Mouse (Mus musculus) fat pad, adult 2 months (tissue): Measurements from ENCODE around the gene Thrap3.
"Not testable (repeated sequence)": the region's sequence is repeated elsewhere in the genome, so short reads cannot be mapped to it uniquely, and the experiment has no call there.

Experiments used
- DNase-seq: peaks from one replicate; pipeline ENCODE4 v3.0.0-alpha.2; 2011; ENCODE audit warnings: low read depth, low spot score; ENCODE audit errors: extremely low read depth

Gene Thrap3

DNA sequence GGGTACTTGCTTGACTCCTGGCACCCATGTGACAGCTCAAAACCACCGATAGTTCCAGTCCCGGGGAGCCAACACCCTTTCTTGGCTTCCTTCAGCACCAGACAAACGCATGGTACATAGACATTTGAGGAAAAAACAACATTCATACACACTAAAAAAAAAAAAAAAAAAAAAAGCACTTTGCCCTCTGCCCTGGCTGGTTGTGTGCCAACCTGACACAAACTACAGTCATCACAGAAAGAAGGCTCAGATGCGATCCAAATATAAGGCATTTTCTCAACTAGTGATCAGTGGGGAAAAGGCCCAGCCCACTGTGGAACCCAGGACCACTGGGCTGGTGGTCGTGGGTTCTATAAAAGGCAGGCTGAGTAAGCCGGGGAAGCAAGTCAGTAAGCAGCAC, 33.7 kb downstream of the Thrap3 start:
- DNase-seq = no peak

DNA sequence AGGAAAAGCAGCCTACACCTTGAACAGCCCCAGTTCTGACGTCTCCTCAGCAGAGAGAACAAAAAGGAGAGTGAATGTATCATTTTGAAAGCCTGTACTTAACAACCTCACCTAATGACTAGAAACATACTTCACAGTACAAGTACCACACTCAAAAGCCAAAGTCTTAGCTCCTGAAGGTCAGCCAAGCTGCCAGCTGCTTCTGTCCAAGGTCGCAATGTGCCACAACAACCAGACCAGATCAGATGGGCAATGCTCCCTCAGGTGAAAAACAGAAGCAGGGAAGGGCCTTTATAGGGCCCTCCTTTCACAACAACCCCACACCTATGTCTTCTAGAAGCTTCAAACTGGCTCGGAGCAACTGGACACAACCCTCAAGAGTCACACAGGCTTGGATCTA, 36.5 kb downstream of the Thrap3 start:
- DNase-seq = no peak

DNA sequence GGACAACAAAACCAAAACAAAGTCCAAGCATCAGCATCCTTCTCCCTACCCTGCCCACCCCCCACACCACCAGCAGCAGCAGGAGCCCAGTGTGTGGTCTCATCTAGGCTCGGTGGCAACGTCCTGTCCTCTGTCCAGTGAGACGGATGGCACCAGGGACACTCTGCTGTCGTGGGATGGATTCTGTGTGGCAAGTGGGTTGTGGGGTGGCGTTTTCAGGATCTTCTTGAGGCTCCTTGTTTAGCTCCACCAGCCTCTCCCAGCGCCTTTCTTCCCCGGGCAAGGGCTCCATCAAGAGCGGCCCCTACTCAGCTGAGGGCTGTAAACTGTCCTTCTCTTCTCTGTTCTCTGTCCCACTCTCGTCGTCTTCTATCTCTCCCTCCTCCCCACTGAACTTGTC, 37.5 kb downstream of the Thrap3 start:
- not testable (repeated sequence) for DNase-seq

DNA sequence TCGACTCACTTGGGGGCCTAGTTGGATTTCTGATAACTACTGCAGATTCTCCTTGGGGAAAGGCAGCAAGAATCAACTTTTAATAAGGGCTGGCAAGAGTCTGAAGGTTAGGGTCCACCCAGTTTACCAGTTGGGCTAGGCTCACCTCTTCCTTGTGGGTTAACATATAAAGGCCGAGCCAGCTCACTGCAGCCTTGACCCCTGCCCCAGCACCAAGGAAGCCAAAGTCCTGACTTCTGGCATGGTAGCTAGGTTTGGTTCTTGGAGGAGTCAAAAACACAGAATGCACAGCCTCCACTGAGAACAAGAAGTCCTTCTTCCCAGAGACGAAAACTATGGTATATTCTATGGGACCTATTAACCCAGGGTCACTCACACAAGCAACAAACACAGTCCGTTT, 38.9 kb downstream of the Thrap3 start:
- DNase-seq = no peak

DNA sequence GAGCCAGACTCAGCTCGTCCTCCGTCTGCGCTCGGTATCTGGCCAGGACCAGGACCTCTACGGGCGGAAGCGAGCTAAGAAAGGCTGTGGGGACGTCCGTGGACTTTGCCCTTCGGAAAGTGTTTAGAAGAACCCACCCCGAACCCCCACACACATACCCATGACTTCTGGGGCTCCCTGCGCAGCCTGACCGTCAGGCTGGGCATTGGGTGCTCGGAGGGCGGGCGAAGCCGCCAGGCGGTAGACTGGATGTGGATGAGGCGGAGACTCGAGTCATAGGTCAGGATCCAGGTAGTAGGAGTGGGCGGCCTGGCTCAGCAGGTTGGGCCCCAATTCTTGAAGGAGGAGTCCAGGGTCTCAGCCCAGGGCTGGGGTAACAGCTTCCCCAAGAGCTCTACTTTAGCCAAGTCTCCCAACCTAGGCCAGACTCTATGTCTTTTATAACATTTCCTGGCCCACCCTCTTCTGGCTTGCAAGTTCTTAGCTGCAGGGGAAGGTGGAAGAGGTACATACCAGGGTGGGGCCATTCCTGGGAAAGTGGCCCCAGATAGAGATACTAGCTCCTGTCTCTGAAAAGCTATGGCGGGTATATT, 39.4 kb downstream of the Thrap3 start, which contains the start of gene Sh3d21:
Gene Sh3d21 (minus strand): TSS at position 425 of the 593 bp plus-strand sequence.
- DNase-seq = no peak

DNA sequence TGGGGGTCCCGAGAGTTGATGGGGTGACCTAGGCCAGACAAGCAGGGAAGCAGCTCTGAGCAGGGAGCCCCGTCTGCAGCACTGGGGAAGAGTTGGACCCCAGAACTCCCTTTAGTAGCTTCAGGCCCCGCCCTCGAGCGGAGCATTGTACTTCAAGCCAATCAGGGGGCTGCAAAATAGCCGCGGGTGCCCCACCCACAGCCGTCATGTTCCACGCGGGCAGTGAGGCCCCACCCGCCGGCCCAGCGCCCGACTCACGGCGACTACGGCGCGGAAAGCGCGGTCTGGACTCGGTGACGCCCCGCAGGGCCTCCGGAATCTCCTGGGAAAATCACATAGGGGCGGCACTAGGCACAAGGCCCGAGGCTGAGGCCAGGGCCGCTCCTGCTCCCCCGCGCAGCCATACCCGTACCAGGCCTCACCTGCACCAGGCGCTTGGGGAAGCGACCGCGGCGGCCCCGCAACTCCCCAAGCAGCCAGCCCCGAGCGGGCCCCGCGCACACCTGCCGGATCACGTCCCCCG, 40.0 kb downstream of the Thrap3 start:
- no peak for DNase-seq

DNA sequence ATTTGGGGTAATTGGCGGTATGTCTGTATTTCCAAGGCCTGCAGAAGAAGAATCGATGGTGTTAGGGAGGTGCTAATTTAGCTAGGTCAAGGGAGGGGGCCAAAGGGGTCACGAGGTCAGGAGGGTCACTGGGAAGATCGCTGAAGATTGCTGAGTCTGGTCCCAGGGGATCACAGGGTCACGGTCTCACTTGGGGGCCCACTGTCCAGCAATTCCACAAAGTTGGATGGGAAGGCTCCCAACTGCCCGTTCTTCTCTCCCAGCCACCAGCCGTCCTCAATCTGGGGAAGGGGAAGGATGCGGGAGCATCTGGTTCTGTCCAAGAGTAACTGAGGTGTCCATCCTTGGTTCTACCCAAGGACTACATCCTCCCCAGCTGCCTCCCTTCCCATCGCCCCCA, 40.6 kb downstream of the Thrap3 start:
- DNase-seq = no peak

DNA sequence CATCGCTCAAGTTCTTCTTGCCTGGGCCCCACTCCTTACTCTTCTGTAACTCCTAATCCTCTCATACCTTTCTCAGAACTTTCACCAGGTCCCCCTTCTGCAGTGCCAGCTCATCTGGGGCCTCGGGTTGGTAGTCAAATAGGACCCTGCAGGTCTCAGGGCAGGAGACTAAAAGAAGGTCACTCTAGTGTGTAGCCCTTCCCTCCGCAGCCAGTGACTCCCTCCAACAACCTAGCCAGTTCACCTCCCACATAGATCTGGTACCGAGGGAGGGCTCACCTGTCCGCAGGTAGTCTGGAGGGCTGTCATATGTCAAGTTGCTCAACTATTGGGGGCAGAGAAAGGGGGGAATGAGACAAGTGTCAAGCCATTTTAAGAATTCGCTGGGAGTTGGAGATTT, 41.1 kb downstream of the Thrap3 start:
- no peak for DNase-seq

DNA sequence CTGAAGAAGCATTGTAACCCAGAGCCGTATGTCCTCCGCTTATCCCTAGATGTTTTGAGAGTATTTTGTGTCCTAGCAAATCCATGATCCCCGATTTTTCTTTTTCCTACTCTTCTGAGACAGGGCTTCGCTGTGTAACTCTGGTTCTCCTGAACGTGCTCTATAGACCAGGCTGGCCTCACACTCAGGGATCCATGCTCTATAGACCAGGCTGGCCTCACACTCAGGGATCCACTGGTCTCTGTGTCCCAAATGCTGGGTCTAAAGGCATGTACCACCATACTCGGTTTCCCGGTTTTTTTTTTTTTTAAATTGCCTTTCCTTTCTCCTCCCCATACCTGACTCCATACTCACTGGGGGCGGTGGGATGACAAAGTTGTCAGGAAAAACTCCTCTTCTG, 41.6 kb downstream of the Thrap3 start:
- no peak for DNase-seq

DNA sequence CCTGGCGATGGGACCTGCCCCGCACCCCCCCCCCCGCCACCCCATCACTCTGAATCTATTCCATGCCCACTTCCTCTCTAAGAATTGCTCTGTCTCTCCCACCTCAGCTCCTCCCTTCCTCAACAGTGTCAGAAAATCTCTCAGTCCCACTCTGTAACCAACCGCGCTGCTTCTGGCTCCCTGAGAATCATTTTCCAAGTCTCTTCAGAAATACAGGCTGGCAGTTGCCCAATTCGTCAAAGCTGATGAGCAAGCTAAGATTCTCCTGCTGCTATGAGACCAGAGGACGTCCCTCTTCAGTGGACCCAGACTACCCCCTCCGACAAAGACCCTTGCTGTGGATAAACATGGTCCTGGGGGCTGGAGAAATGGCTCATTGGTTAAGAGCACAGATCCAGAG, 43.1 kb downstream of the Thrap3 start:
- no peak for DNase-seq

DNA sequence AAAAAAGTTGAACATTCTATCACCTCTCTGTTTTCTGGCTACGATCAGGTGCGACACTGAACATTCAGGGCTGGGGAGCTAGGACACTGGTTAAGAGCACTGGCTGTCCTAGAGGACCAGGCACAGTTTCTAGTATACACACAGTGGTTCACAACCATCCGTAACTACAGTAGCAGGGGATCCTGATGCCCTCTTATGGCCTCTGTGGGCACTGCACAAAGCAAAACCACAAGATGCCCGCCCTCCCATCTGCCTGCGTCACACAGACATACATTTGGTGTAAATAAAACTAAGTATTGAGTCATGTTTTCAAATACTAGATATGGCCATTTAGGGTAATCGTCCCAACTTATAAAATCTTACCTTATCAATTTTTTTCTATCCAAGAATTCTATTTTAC, 45.0 kb downstream of the Thrap3 start:
- DNase-seq = no peak

DNA sequence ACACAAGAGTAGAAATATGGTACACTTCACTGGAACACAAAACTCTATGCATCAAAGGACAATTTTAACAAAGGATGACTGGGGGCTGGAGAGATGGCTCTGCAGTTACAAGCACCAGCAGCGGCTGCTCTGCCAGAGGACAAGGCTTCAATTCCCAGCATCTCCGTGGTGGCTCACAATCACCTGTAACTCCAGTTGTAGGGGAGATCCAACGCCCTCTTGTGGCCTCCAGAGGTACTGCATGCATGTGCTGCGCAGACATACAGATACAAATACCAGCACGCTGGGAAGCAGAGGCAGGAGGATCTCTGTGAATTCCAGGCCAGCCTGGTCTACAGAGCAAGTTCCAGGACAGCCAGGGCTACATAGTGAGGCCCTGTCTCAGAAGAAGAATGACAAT, 45.9 kb downstream of the Thrap3 start:
- no peak for DNase-seq

DNA sequence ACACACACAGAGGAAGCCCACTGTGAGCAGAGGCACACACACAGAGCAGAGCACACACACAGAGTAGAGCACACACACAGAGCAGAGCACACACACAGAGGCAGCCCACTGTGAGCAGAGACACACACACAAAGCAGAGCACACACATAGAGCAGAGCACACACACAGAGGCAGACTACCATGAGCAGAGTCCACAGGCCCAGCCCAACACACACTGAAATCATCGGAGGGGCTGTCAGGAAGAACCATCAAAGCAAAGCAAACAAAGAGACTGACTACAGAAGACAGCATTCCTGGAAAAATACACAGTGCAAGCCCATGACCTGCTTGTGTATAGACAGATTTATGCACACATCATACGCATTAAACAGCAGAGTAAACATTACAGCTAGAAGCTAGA, 46.7 kb downstream of the Thrap3 start:
- DNase-seq = no peak

DNA sequence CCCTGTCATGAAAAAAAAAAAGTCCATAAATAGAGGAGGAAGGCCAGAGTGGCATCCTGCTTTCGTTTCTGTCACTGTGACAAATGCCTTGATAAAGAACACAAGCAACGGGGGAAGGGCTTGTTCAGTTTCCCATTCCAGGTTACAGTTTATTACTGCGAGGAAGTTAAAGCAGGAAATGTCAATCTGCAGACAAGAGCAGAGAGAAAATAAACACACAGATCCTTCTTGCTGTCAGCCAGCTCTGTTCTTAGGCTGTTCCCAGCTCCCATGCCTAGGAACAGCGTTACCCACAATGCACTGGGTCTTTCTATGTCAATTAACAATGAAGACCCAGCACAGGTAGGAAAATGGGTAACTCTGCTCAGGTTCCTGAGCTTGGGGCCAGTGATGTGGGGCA, 47.4 kb downstream of the Thrap3 start:
- no peak for DNase-seq

DNA sequence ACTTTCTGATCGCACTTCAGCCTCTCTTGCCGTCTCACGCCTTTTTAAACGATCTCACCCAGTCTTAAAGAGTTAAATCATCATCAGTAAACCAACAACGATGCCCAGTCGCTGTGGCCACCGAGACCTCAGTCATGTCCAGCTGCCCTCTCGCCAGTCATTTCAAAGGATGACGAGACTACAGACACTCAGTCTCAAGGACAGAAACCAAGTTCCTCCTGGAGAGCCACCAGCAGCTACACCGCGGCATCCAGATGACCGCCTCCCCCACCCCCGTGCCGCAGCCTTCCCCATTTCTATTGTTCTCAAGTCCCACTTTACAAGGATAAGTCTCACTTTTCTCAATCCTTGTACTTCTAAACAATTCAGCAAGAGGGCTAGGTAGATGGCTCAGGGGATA, 49.7 kb downstream of the Thrap3 start:
- DNase-seq = no peak

DNA sequence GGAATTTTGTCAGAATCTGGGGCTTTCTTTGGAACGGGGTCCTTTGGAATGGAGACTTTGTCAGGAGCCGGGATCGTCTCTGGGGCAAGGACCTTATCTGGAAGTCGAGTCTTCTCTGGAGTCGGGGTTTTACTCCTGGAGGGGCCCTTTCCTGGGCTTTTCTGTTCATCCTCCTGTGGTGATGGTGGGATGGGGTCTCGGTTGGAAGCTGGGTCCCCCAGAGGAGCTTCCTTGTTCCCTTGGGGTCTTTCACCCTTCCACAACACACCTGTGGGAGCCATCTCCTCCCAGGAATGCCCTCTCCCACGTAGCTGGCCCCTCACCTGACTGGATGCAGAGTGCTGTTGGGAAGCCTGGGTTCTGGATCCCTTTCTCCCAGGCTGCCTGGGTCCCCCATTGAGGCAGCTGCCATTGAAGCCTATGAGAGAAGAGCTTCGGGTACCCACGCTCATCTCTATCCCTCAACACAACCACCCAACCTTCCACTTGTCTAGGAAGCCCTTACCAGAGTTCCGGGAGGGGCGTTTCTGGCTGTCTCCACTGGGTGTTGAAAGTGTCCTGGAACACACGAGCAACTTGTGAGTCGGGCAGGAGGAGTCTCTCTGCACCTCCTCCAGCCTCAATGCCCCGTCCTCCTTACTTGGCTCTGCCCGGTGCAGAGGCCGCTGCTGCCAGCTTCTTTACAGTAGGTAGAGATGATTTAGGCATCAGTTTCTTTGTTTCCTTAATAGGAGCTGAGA, 50.7 kb downstream of the Thrap3 start:
- DNase-seq = no peak

DNA sequence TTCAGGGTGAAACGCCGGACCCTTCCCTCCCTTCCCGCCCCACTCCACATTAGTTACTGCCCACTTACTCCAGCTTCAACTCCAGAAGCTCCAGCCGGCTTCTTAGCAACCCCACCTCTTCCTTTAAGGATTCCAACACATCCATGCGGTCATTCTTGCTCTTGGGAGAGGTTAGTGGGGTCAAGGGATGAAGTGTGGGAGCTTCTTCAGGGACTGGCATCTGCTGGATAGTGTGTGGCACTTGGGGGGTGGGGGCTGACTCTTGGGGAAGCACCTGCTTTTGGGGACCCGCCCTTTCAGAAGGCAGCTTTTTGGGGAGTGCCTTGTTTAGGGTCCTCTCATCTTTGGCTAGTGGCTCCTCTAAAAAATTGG, 51.6 kb downstream of the Thrap3 start:
- no peak for DNase-seq

DNA sequence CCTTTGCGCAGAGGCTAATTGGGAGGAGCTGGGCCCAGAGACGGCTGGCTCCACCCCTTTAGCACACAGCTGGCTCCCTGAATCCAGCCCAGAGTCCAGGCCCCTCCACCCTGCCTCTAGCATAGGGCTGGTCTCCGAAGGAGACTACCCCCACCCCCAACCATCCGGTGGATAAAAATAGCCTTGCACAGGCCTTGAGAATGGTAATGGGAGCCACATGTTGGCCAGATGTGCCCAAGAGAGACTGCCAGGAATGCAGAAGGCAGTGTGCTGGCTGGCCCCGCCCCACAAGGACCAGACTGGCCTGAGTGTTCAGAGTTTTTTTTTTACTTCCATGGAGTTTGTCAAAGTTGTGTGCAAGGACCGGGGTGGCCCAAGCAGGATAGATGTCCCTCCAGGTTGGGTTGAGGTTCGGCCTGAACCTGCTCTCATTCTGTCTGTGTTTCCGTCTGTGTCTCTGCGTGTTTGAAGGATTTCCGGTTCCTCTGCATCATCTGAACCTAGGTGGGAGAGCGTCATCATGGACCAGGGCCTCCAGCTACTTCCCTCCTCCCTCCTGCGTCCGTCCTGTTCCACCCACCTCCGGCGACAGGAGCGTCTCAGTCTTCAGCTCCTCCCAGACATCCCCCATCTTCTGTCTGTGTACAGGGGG, 52.1 kb downstream of the Thrap3 start:
- no peak for DNase-seq

DNA sequence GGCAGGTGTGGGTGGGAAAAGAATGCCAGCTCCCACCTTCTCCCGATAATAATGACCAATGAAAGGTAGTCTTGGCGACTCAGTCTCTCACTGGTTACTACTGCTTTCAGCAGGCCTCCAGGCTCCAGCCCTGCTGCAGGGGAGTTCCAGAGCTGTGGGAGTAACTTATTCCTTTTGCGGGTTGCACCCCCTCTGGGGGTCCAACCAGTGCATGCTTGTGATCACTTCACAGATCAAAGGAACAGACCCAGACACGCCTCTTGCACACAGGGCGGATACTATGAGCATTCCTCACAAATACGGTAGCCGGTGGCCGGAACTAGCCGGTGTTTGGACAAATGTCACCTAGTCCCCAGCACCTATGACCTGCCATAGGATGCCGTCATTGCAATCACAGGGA, 52.8 kb downstream of the Thrap3 start:
- DNase-seq = no peak

DNA sequence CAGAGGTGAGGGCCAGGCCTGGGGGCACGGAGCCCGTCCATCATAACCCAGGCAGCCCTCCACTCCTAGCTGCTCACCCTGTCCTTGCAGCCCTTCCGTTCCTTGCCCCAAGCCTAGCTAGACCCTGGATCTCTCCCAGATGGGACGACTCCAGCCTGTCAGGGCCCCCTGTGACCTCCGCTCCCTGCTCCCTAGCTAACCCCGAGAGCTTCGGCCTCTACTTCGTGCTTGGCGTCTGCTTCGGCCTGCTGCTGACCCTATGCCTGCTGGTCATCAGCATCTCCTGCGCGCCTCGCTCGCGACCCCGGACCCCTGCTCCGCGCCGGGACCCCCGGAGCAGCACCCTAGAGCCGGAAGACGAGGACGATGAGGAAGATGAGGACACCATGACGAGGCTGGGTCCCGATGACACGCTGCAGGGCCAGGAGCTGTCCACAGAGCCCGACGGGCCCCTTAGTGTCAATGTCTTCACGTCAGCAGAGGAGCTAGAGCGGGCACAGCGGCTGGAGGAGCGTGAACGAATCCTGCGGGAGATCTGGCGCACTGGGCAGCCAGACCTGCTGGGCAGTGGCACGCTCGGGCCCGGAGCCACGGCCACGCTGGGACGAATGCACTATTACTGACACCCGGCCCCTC, 53.4 kb downstream of the Thrap3 start:
- DNase-seq = no peak

DNA sequence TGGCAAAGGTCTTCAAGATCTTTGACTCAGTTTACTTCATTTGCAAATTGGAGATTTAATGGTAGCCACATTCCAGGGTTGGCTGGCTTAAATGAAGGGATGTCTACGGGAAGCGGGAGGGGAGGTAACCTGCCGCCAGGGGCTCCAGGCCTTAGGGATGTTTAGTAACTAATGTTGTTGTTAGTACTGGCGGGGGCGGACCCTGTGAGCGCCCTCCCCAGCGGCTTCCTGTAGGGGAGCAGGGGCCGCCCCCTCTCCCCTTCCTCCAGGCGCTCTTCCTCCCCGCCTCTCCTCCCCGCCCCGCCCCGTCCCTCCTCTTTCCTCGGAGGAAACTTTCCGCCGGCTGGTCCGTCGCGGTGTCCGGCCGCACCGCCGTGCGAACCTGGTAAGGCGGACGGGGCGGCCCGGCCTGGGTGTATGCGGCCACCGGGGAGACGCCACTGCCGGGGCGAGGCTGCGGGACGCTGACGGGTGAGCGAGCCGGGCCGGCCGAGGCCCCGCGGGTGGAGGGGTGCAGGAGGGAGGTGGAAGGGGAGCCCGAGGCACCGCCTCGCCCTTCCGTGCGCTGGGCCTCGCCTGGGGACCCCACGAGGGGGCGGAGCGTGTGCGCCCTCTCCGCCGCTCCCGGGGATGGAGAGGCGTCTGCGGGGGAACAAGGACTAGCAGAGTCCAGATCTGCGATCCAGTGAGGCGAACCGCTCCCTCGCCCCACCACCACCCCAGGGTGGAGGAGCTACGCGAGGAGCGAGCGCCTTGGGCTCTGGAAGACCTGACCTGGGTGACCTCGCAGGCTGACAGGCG, 54.2 kb downstream of the Thrap3 start:
- DNase-seq = no peak
